Mouse (Mus musculus) embryo, embryonic 11 days (tissue): ENCODE measurements around the gene Pcca.

Experiments used
- DNase-seq: peaks from one replicate; pipeline ENCODE4 v3.0.0-alpha.2; 2015

The Pcca gene

DNA sequence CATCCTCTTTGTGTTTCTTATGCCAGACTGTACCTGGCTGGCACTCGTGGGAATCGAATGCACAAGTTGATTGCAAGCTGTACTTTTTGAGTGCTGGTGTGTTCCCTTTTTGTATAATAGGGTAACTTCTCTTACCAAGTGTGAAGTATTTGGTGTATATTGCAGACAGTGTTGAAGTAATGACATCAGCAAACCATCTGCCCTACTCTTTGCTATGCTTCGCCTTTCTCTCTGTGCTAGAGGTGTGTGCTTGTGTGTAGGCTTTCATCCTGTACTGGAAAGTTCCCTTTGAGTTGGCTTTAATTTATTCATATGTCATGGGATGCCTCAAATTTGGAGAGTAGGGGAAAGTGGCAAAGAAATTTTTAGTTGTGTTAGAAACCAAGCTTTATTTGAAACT is 220.2 kb downstream of the Pcca start:
- no peak for DNase-seq

DNA sequence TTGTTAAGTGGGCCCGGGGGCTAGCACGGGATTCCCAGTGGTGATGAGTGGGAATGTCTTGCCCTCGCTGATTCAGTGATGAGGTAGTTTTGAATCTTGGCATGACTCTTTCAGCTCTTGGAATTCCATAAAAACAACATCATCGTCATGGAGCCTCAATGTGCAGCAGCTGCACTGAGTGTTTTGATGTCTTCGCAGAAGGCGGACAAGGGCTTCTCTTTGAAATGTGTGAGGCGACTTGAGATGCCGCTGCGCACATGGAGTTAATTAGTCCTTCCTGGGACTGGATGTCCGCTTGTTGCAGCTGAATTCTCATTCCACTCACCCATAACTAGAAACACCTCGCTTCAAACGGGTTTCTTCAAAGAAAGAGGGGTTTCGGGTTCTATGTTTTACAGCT is 221.4 kb downstream of the Pcca start:
- DNase-seq, result peak; percentile 72

DNA sequence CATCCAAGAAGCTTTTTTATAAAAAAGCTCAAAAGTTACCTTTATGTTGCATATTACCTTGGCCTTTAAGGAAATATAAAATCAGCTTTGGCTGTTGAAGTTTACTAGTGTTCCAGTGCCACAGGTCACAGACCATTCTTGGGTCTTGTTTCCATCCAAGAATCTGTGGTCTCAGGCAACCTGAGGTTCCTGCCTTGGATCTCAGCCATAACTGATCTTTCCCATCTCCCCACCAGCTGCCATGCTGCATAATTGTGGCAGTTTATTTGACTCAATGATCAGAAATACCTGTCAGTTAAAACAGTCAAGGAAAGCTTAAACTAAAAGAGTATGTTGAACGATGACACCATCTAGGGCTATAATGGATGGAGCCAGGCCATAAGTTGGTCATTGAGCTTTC is 222.5 kb downstream of the Pcca start:
- DNase-seq, result no peak

DNA sequence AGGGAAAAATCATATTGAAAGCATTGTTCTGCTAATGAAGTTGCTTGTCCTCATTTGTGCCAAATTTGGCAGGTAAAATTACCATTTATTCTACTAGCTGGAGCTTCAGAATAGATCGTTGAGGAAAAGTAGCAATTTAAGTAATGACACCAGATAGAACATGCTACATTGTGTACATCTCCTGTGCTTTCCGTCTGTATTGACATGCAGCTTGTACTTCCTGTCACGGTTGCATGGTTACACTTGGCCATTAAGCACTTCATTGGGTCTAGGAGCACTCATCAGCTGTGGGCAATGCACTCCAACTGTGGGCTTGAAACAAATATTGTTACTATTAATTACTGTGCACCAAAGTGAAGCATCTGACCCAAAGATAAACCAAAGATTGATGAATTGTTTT is 225.8 kb downstream of the Pcca start:
- DNase-seq, result no peak

DNA sequence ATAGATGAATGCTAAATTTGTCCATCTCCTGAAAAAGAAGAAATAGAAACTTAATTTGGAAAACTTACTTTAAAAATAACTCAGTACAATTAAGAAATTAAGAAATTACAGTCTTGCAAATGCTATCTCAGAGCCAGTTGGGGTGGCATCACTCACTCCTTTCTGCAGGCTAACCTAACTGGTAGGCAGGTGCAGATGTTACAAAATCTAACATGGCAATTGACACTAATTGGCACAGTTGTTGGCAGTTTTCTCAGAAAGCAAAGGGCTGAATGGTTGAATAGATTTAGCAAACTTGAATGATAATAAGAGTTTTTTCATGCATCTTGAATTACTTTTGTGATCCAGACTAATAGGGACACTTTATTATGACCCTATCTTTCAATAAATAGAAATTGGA is 226.7 kb downstream of the Pcca start:
- no peak for DNase-seq

DNA sequence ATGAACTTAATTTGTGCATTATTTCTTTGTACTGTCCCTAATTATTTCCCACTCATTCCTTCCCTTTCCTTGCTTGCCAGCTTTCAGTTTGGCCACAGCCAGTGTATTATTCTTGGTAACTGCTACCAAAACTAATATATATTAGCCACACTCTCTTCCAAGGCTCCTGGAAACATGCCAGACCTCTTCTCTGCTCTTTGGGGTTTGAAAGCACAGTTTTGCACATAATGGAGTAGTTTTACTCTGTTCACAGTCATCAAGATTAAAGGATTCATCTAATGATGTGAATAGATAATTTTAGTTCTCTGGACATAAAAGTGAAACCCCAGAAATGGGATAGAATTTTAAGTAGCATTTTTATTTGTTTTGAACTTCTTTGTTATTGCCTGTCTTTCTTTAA is 228.5 kb downstream of the Pcca start:
- no peak for DNase-seq

DNA sequence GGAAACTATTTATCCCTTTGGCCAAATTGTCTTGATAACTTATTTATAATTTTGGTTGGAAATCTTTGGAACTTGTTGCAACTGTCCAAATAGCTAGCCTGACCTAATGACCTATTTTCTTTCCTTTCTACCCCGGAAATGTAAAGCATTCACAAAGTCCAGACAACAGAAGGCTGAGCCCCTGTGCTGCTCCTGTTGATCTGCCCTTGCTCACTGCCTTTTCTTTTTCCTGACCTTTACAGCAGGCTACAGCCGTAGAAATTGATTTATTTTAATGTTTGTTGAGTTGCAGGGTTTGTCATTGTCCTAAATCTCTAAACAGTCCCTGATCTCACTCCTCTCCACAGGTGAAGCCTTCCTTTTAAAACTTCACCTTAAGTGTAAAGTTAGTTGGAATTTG is 231.8 kb downstream of the Pcca start:
- no peak for DNase-seq

DNA sequence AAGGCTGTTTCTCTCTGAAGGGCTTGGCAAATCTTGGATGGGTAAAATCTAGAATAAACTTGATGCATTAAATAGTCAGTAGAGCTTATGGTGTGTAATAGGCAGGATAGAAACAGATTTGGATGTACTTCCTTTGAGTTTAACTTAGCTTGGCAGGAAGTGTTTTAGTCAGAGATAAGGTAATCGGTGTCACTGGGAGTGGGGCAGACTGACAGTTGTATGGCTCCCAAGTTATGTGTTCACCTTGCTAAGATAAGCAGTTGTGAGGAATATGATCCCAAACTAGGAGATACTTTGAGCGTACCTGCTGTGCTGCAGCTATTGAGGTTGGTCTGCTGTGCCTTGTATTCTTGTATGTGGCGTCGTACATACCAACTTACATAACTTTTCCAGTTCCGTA is 232.3 kb downstream of the Pcca start:
- no peak for DNase-seq

DNA sequence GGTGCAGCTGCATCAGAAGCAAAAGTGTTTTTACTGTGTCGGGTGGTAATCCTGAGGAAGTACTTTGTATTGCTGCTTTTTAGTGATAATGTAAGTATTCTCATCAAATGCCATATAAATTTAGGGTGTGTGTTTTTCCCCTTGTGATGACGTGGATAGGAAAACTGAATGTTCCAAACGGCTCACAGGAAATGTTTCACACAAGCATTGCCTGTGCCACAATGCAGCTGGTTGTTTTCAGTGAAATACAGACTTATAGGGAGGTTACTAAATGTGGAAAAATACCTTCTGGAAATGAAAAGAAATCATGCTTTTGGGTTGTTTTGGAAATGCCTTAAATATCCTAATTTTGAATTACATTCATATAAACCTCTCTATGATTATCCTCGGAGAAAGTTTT is 250.6 kb downstream of the Pcca start:
- DNase-seq, result no peak

DNA sequence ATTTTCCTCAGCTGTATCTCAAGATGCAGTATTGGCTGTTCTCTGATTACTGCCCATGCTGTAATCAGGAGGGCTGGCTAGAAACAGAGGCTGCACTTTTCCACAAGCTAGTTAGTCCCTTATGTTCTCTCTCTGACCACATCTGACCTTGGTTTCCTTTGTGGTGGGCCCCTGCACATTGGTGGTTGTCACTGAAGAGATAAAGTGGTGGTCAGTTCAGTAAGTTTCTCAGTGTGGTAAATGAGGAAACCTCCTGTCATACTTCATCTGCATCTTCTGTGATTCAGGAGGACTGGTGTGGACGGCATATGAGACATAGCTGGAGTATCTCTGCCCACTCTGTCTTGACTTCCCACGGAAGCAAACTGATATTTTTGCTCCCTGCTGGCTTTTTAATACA is 254.1 kb downstream of the Pcca start:
- DNase-seq, result peak; percentile 7

DNA sequence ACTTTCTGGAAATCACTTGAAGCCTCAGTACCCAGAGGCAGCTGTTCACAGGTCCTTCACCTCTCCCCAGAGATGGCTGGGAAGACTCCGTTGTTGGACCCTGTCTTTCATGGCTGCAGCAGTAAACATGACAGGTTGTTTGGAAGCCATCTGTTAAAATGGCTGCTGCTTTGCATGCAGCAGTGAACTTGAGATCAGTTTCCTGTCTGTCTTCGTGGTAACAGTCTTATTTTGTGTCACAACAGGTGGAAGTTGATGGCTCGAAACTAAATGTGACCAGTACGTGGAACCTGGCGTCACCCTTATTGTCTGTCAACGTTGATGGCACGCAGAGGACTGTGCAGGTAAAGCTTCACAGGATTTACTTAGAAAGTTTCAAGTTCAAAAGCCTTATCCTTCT is 256.0 kb downstream of the Pcca start:
- DNase-seq, result no peak

DNA sequence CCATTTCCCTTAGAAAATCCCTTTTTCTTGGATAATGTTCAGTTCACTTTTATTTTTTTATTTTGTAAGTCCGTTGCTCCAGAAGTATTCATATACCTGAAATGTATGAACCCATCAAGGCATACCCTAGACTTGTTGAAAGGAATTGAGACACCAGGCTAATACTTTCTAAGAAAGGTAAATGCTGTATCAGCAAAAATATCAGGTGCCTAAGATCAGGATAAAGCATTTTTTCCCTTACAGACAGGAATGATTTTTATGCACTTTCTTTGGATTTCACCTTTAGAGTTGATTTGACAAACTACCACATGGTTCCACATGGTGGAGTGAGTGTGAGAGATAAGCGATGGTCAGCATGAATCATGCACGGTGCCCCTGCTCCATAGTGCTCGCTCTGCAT is 259.2 kb downstream of the Pcca start:
- no peak for DNase-seq

DNA sequence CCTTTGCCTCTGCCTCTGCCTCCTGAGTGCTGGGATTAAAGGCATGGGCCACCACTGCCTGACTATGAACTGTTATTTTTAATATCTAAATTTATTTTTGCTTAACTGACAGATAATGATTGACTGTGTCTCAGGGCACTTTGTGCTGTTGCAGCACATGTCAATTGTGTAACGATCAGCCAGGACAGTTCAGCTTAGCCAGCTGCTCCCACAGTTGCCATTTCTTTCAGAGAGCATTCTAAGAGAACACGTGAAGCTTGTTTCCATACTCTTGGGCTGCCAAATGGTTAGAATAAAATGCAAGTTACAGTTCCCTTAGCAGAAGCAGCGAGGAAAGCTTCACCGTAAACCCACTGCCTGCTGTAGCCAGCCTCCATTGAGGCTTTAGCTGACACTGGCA is 266.2 kb downstream of the Pcca start:
- DNase-seq, result no peak

DNA sequence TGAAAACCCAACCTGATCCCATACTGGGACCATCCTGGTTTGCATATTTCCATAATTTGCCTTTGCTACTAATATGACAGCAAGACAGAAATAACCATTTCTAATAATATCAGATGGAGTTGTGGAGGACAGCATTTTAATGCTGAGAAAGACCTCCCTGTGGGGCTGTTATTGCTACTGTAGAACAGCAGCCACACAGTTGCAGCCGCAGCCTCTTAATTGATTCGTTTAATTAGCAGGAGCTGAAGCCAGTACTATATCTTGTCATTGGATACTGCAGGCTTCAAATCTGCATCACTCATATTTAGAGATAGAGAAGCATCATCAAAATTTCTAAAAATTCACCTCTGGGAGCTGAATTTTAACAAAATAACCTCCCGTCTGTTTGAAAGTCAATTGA is 286.9 kb downstream of the Pcca start:
- no peak for DNase-seq

DNA sequence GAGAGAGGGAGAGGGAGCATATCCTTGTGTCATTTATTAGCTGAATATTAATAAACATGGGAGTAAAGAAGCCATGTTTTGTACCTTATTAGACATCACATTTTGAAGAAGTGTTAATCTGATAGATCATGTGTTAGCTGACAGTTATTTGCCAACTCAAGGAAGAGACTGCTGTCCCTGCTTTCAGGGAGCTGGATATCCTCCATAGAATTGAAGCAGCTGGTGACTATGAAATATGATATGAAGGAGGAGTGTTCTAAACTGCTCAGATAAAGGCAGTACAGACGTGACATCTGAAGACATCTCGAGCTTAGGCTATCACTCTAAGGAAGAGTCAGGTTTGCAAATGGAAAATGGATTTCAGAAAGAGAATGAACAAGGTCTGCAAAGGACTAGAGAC is 289.7 kb downstream of the Pcca start:
- DNase-seq, result no peak

DNA sequence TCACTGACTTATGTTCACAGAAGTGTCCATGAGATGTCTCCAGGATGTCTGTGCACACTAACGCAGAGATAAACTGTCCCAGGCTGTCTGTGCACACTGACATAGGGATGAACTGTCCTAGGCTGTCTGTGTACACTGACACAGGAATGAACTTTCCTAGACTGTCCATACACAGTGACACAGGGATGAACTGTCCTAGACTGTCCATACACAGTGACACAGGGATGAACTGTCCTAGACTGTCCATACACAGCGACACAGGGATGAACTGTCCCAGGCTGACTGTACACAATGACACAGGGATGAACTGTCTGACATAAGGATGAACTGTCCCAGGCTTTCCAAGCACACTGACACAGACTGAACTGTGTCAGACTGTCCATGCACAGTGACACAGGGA is 291.3 kb downstream of the Pcca start:
- DNase-seq, result no peak

DNA sequence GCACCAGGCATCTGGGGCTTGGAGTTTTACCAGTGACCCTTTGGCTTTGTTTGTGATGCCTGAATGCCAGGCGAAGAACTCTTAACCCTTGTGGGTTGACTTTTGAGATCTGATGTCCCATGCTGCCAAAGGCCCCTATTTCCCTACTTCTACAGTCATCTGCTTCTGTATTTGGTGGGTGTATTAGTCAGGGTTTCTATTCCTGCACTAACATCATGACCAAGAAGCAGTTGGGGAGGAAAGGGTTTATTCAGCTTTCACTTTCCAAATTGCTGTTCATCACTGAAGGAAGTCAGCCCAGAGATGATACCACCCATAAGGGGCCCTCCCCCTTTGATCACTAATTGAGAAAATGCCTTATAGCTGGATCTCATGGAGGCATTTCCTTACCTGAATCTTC is 296.3 kb downstream of the Pcca start:
- no peak for DNase-seq

DNA sequence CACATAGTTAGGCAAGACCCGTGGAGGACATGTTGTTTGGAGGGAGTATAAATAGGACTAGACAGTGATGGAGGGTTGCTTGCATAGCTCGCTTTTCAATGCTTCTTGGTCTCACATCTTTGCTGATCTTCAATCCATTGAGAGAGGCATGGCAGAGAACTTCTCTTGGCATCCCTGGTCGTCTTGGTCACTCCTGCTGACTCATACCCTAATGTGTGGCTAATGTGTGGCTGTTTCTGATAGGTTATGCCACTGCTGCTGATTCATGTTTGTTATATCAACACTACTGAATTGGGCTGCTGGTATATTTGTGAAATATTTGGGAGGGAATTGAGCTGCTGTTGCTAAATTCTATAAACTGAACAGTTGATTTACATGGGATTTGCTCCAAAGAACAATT is 299.5 kb downstream of the Pcca start:
- DNase-seq, result no peak

DNA sequence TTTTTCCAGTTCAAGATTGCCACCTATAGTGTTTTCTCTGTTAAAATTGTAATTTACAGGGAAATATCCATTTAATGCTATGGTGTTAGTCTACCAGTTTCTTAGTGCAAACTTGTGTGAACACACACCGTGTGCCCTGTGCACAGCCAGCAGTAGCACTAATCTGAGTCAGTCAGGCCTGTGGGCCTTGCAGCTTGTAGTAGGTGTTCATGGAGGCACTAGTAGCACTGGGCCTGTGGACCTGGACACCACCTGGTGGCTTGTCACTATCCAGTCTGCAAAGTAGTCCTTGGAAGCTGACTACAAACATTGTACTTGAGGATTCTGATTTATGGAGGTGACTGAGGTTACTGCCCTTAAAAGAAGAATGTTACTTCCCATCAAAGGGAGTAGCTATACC is 300.6 kb downstream of the Pcca start:
- DNase-seq, result peak; percentile 21

DNA sequence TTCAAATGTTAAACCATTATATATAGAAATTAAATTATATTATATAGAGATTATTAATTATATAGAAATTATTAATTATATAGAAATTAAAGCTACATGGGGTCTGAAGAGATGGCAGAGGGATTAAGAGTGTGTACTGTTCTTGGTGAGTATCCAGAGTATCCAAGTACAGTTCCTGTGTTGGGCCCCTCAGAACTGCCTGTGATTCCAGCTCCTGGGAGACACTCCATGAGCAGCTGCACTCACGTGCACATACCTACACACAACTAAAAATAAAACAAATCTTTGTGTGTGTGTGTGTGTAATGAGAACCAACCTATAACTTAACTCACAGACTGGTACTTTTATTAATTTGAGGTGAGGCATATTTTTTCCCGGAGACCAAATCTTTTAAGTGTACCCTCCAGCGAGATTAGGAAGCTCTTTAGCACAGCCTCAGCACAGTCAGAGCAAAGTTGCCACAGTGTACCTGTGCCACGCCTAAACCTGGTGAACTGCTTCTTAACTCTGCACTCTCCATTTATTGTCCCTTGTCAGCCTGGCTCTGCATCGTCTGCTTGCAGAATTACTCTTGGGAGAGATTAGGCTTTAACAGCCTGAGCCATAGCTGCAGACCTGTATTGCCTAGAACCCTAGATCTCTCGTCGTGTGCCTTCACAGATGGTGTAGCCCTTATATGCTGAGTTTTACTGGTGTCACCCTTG is 301.5 kb downstream of the Pcca start:
- no peak for DNase-seq

DNA sequence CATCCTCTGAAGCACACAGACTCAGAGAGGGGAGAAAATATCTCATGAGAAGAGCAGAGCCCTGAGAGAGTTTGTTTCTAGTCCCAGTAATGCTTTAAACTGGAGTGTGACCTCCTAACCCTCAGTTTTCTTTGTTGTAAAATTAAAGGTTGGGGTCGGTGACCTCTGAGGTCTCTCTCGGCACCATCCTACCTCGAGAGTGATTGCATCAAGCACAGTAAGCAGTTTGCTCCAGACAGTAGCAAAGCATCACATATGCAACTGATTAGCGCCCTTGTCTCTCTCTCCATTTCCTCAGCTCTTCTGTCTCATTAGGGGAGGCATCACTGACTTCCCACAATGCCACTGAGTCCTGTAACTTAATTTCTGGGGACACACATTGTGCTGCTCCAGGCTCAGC is 302.1 kb downstream of the Pcca start:
- DNase-seq, result peak; percentile 62

DNA sequence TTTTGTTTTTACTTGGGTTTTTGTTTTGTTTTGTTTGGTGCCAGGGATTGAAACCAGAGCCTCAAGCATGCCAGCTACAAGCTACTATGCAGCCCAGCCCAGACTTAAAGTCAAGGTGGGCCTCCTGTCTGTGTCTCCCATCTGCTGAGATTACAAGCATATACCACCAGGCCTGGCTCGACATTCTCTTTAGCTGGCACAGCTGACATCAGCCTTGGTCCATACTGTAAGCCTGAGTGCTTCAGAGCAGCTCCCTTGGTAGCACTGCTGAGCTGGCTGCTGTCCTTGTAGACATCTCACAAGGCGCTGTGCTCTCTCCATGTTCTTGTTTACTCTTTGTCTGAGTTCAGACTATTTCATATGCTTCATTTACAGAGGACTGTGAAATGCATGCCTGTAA is 302.9 kb downstream of the Pcca start:
- DNase-seq, result no peak

DNA sequence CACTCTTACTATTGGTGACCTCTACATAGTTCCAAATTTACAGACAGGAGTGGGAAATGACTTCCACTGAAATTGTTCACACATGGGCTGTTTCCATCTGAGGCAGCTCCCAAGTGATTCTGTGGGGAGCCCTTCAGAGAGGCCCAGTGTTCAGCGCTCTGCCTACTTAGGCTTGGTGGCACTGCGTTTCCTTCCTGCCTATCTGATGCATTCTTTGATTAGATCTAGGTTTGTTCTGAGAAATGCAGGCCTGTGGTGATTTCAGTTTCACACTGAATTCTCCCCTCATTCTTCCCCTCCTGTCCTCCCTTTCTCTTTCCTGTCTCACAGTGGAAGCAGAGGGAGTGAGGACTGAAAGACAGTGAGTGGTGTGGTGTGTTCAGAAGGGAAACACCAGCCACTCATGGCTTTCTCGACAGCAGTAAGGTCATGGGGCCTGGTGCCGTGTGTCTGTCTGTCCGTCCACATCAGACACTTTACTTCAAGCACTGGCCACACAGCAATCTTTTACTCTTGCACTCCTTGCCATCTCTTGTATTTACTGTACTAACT is 318.5 kb downstream of the Pcca start:
- DNase-seq, result no peak

DNA sequence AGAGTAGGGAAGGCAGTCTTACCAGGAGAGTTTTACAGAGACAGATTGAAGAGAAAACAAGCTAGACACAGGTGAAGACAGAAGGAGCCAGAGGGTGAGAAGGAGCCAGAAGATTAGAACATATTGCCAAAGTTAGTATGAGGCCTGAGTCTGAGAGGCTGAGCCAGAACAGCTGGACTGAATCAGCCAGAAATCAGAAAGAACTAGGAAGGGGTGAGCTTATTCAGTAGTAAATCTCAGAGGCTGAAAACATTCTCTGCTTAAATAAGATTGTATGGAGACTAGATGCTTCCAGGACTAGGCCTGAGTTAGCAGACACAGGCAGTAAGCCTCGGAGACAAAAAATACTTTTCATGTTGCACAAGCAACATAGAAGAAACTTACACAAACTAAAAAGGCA is 325.7 kb downstream of the Pcca start:
- DNase-seq, result no peak

DNA sequence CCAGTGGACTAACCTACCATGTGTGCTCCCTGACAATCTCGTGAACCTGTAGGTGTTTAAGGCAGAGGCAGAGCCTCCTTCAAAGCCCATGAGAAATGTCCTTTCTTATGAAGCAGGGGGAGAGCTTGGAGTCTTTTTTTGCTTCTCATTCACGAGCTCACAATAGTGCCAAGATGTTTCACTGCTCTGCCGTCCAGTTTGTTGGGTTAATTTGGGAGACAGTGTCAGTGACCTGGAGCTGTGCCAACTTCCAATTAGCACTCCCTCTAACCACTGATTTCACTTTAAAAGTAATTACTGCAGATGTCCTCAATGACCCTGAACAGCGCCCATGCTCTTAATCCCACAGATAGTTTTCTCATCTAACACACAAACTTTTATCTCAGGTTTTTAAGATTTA is 328.5 kb downstream of the Pcca start:
- no peak for DNase-seq
